Mouse (Mus musculus) MEL (cell line): ENCODE measurements around the gene Spryd7. TPM values are rescaled to one million over a fixed set of nuclear protein-coding genes. Genes with fewer than 3 reads are reported as not detected.

Source experiments
- DNase-seq: peaks from one replicate; pipeline ENCODE4 v3.0.0; 2011; ENCODE audit warnings: low read depth, low spot score
- H3K27ac ChIP-seq: 2 replicates; pipeline ENCODE4 v1.5.1; 2012; ENCODE audit warnings: low read depth, mild to moderate bottlenecking, control low read depth, low read length, moderate library complexity; ENCODE audit not compliant: control insufficient read depth
- H3K27me3 ChIP-seq, 2 experiments: fragments of 150-350 bp in 1 of 2; sonication (generic) in 1 of 2; 2 replicates each; pipeline ENCODE4 v1.6.1; 2012; ENCODE audit warnings: low read length in 2 of 2, mild to moderate bottlenecking in 2 of 2, improper control_type of control experiment in 1 of 2, moderate library complexity in 1 of 2; ENCODE audit not compliant: insufficient read depth in 2 of 2, control insufficient read depth in 1 of 2
- H3K36me3 ChIP-seq, 2 experiments: 2 replicates each; pipeline ENCODE4 v1.6.1; 2012 to 2014; ENCODE audit warnings: low read length in 2 of 2, improper control_type of control experiment in 1 of 2, inconsistent platforms in 1 of 2, mild to moderate bottlenecking in 1 of 2; ENCODE audit not compliant: insufficient read depth in 2 of 2, control insufficient read depth in 1 of 2
- H3K4me1 ChIP-seq, 2 experiments: fragments of 150-350 bp in 1 of 2; sonication (generic) in 1 of 2; 2 replicates each; pipeline ENCODE4 v1.6.1; 2012; ENCODE audit warnings: low read length in 2 of 2, improper control_type of control experiment in 1 of 2, mild to moderate bottlenecking in 1 of 2; ENCODE audit not compliant: insufficient read depth in 2 of 2, control insufficient read depth in 1 of 2
- H3K4me3 ChIP-seq, 2 experiments: fragments of 150-350 bp in 1 of 2; sonication (generic) in 1 of 2; 2 replicates each; pipeline ENCODE4 v1.5.1; 2012; ENCODE audit warnings: low read depth in 2 of 2, low read length in 2 of 2, mild to moderate bottlenecking in 2 of 2, moderate library complexity in 2 of 2, control low read depth in 1 of 2, improper control_type of control experiment in 1 of 2; ENCODE audit not compliant: control insufficient read depth in 1 of 2, insufficient read depth in 1 of 2
- H3K79me2 ChIP-seq: 2 replicates; pipeline ENCODE4 v1.6.1; 2012; ENCODE audit warnings: mild to moderate bottlenecking, low read length, moderate library complexity; ENCODE audit not compliant: control insufficient read depth, poor library complexity, insufficient read depth
- H3K9ac ChIP-seq: 2 replicates; pipeline ENCODE4 v1.6.1; 2012; ENCODE audit warnings: low read depth, mild to moderate bottlenecking, control low read depth, low read length, moderate library complexity; ENCODE audit not compliant: control insufficient read depth, poor library complexity, severe bottlenecking
- H3K9me3 ChIP-seq: fragments of 150-350 bp; sonication (generic); replicated peaks from 2 replicates; pipeline ENCODE4 v1.6.1; 2012; ENCODE audit warnings: mild to moderate bottlenecking, low read length, improper control_type of control experiment, moderate library complexity; ENCODE audit not compliant: insufficient read depth
- BHLHE40 ChIP-seq: IDR thresholded peaks from 2 replicates; pipeline ENCODE4 v1.6.1; 2012; ENCODE audit warnings: low read depth, mild to moderate bottlenecking, inconsistent platforms, low read length, improper control_type of control experiment, borderline replicate concordance
- CHD1 ChIP-seq: IDR thresholded peaks from 2 replicates; pipeline ENCODE4 v1.6.1; 2012; ENCODE audit warnings: low read depth, mild to moderate bottlenecking, inconsistent platforms, low read length, improper control_type of control experiment
- CHD2 ChIP-seq: IDR thresholded peaks from 2 replicates; pipeline ENCODE4 v1.6.1; 2011; ENCODE audit warnings: low read length, improper control_type of control experiment
- CTCF ChIP-seq, 3 experiments: IDR thresholded peaks in 2 of 3; conservative IDR thresholded peaks in 1 of 3; 2 replicates each; pipeline ENCODE4 v1.5.1; 2011 to 2012; ENCODE audit warnings: low read length in 3 of 3, low read depth in 2 of 3, mild to moderate bottlenecking in 2 of 3, improper control_type of control experiment in 1 of 3, inconsistent platforms in 1 of 3, mixed read lengths in 1 of 3, moderate library complexity in 1 of 3; ENCODE audit not compliant: control insufficient read depth in 1 of 3, insufficient read depth in 1 of 3, poor library complexity in 1 of 3, severe bottlenecking in 1 of 3
- E2F4 ChIP-seq: IDR thresholded peaks from 2 replicates; pipeline ENCODE4 v1.6.1; 2011; ENCODE audit warnings: low read depth, low read length, improper control_type of control experiment, borderline replicate concordance
- ELF1 ChIP-seq: IDR thresholded peaks from 2 replicates; pipeline ENCODE4 v1.6.1; 2014; ENCODE audit warnings: low read depth, mild to moderate bottlenecking, inconsistent platforms, low read length, improper control_type of control experiment, moderate library complexity
- EP300 ChIP-seq, 2 experiments: IDR thresholded peaks; 2 replicates each; pipeline ENCODE4 v1.6.1; 2011; ENCODE audit warnings: improper control_type of control experiment in 2 of 2, low read length in 2 of 2, low read depth in 1 of 2, mild to moderate bottlenecking in 1 of 2
- ETS1 ChIP-seq: IDR thresholded peaks from 2 replicates; pipeline ENCODE4 v1.6.1; 2012; ENCODE audit warnings: low read depth, mild to moderate bottlenecking, inconsistent platforms, low read length, improper control_type of control experiment, moderate library complexity
- GABPA ChIP-seq: IDR thresholded peaks from 2 replicates; pipeline ENCODE4 v1.6.1; 2012; ENCODE audit warnings: low read depth, mild to moderate bottlenecking, inconsistent platforms, low read length, improper control_type of control experiment, moderate library complexity
- GATA1 ChIP-seq: IDR thresholded peaks from 2 replicates; pipeline ENCODE4 v1.6.1; 2011; ENCODE audit warnings: low read depth, low read length, improper control_type of control experiment
- HCFC1 ChIP-seq: IDR thresholded peaks from 2 replicates; pipeline ENCODE4 v1.6.1; 2012; ENCODE audit warnings: low read depth, mild to moderate bottlenecking, inconsistent platforms, low read length, improper control_type of control experiment, moderate library complexity
- JUND ChIP-seq: IDR thresholded peaks from 2 replicates; pipeline ENCODE4 v1.6.1; 2011; ENCODE audit warnings: low read depth, mild to moderate bottlenecking, improper control_type of control experiment, low read length
- KAT2A ChIP-seq: conservative IDR thresholded peaks from 2 replicates; pipeline ENCODE4 v1.6.1; 2012; ENCODE audit warnings: low read depth, low read length, improper control_type of control experiment, inconsistent platforms
- MAFK ChIP-seq: IDR thresholded peaks from 2 replicates; pipeline ENCODE4 v1.6.1; 2011; ENCODE audit warnings: low read depth, mild to moderate bottlenecking, low read length, improper control_type of control experiment, borderline replicate concordance
- MAX ChIP-seq: IDR thresholded peaks from 2 replicates; pipeline ENCODE4 v1.6.1; 2011; ENCODE audit warnings: low read length, improper control_type of control experiment
- MAZ ChIP-seq: IDR thresholded peaks from 2 replicates; pipeline ENCODE4 v1.6.1; 2012; ENCODE audit warnings: low read depth, mild to moderate bottlenecking, inconsistent platforms, low read length, improper control_type of control experiment
- MEF2A ChIP-seq: IDR thresholded peaks from 2 replicates; pipeline ENCODE4 v1.6.1; 2014; ENCODE audit warnings: low read depth, mild to moderate bottlenecking, inconsistent platforms, low read length, improper control_type of control experiment; ENCODE audit not compliant: poor library complexity, insufficient replicate concordance, severe bottlenecking; ENCODE audit errors: extremely low read depth
- MYB ChIP-seq: IDR thresholded peaks from 2 replicates; pipeline ENCODE4 v1.6.1; 2011; ENCODE audit warnings: mild to moderate bottlenecking, low read depth, low read length, improper control_type of control experiment
- MYC ChIP-seq: IDR thresholded peaks from 2 replicates; pipeline ENCODE4 v1.6.1; 2011; ENCODE audit warnings: low read depth, mild to moderate bottlenecking, low read length, improper control_type of control experiment, moderate library complexity
- NELFE ChIP-seq: IDR thresholded peaks from 2 replicates; pipeline ENCODE4 v1.6.1; 2011; ENCODE audit warnings: low read depth, low read length, improper control_type of control experiment
- NRF1 ChIP-seq: IDR thresholded peaks from 2 replicates; pipeline ENCODE4 v1.6.1; 2014; ENCODE audit warnings: low read depth, mild to moderate bottlenecking, inconsistent platforms, low read length, improper control_type of control experiment, moderate library complexity; ENCODE audit not compliant: poor library complexity, insufficient read depth, severe bottlenecking
- POLR2A ChIP-seq, 2 experiments: IDR thresholded peaks; 2 replicates each; pipeline ENCODE4 v1.6.1; 2011 to 2012; ENCODE audit warnings: low read length in 2 of 2, mild to moderate bottlenecking in 2 of 2, control low read depth in 1 of 2, improper control_type of control experiment in 1 of 2, low read depth in 1 of 2, moderate library complexity in 1 of 2; ENCODE audit not compliant: control insufficient read depth in 1 of 2, insufficient read depth in 1 of 2, poor library complexity in 1 of 2
- POLR2AphosphoS2 ChIP-seq: IDR thresholded peaks from 2 replicates; pipeline ENCODE4 v1.6.1; 2011; ENCODE audit warnings: low read length, improper control_type of control experiment
- POLR2AphosphoS5 ChIP-seq: IDR thresholded peaks from 2 replicates; pipeline ENCODE4 v1.6.1; 2012; ENCODE audit warnings: low read depth, borderline replicate concordance, mild to moderate bottlenecking, inconsistent platforms, low read length, moderate library complexity, mixed read lengths
- RAD21 ChIP-seq: IDR thresholded peaks from 2 replicates; pipeline ENCODE4 v1.6.1; 2011; ENCODE audit warnings: mild to moderate bottlenecking, low read depth, low read length, improper control_type of control experiment
- RCOR1 ChIP-seq: IDR thresholded peaks from 2 replicates; pipeline ENCODE4 v1.6.1; 2012; ENCODE audit warnings: low read depth, mild to moderate bottlenecking, inconsistent platforms, low read length, improper control_type of control experiment
- SIN3A ChIP-seq: IDR thresholded peaks from 2 replicates; pipeline ENCODE4 v1.6.1; 2012; ENCODE audit warnings: low read length, improper control_type of control experiment, inconsistent platforms
- TBP ChIP-seq: IDR thresholded peaks from 2 replicates; pipeline ENCODE4 v1.8.0; 2011; ENCODE audit warnings: low read depth, low read length, improper control_type of control experiment
- TCF12 ChIP-seq: IDR thresholded peaks from 2 replicates; pipeline ENCODE4 v1.6.1; 2014; ENCODE audit warnings: low read depth, mild to moderate bottlenecking, inconsistent platforms, low read length, improper control_type of control experiment, moderate library complexity
- UBTF ChIP-seq: IDR thresholded peaks from 2 replicates; pipeline ENCODE4 v1.6.1; 2012; ENCODE audit warnings: low read depth, mild to moderate bottlenecking, inconsistent platforms, low read length, improper control_type of control experiment, moderate library complexity, borderline replicate concordance; ENCODE audit not compliant: insufficient read depth
- USF1 ChIP-seq: IDR thresholded peaks from 2 replicates; pipeline ENCODE4 v1.6.1; 2014; ENCODE audit warnings: low read depth, mild to moderate bottlenecking, inconsistent platforms, low read length, improper control_type of control experiment, moderate library complexity
- USF2 ChIP-seq, 2 experiments: IDR thresholded peaks; 2 replicates each; pipeline ENCODE4 v1.6.1; 2011 to 2012; ENCODE audit warnings: improper control_type of control experiment in 2 of 2, low read length in 2 of 2, borderline replicate concordance in 1 of 2, inconsistent platforms in 1 of 2, low read depth in 1 of 2, mild to moderate bottlenecking in 1 of 2; ENCODE audit not compliant: insufficient read depth in 1 of 2
- ZC3H11A ChIP-seq: IDR thresholded peaks from 2 replicates; pipeline ENCODE4 v1.6.1; 2012; ENCODE audit warnings: low read depth, mild to moderate bottlenecking, inconsistent platforms, low read length, improper control_type of control experiment
- ZKSCAN1 ChIP-seq: IDR thresholded peaks from 2 replicates; pipeline ENCODE4 v1.6.1; 2012; ENCODE audit warnings: low read depth, mild to moderate bottlenecking, inconsistent platforms, low read length, improper control_type of control experiment, moderate library complexity
- ZMIZ1 ChIP-seq: IDR thresholded peaks from 2 replicates; pipeline ENCODE4 v1.6.1; 2012; ENCODE audit warnings: low read depth, mild to moderate bottlenecking, inconsistent platforms, low read length, improper control_type of control experiment, moderate library complexity
- polyA plus RNA-seq, 2 experiments: library from polyadenylated mRNA; stranded (reverse) in 1 of 2; unstranded in 1 of 2; fragments of >175 nt in 1 of 2; fragments of >200 nt in 1 of 2; gene quantifications; 2 replicates each; pipeline versions ENCODE4 v1.2.1 to v1.2.4; 2012; ENCODE audit warnings: low replicate concordance in 2 of 2, low read depth in 1 of 2; ENCODE audit not compliant: insufficient read length in 2 of 2, insufficient read depth in 1 of 2, missing spikeins in 1 of 2
- total RNA-seq: library from RNA; depleted of rRNA; stranded (reverse); fragments of 300-350 nt; gene quantifications from 2 replicates; pipeline ENCODE4 v1.2.3, GENCODE M21; 2012

Gene Spryd7
- total and polyA plus RNA-seq, 3 experiments: 14.3 to 16.4 TPM; not detected in 1

- Histone ChIP-seq H3K27ac (peak overlapping the region; percentile 75), H3K9ac (peak overlapping the region; percentile 26), H3K9me3 (no peaks in the 10 kb centered on the region), H3K36me3 (peaks cover 0 to 13% of the 10 kb centered on the region in 2 experiments; a peak in 2 of 4 replicates), H3K4me3 (peak overlapping the region; percentile 11 to 33; a peak in 3 of 4 replicates), H3K27me3 (no peaks in the 10 kb centered on the region), H3K4me1 (peaks cover 2 to 18% of the 10 kb centered on the region in 2 experiments), H3K79me2 (no peaks in the 10 kb centered on the region)
- DNase-seq: peak; percentile 88
- TF ChIP-seq ELF1 (no peak), RCOR1 (0 out of 2 replicates have a peak, but pooled peaks have one; percentile 13), MAX (peak; percentile 60; the same call in 1 of the 2 replicates), CTCF (IDR thresholded peaks at IDR 0.05 in 2 of 3, conservative IDR thresholded peaks at IDR 0.05 in 1 of 3; ENCODE audit: control insufficient read depth in 1 of 3, insufficient read depth in 1 of 3, low read depth in 2 of 3, low read length in 3 of 3, poor library complexity in 1 of 3, severe bottlenecking in 1 of 3) (no peak), TCF12 (peak; percentile 26; the same call in 1 of the 2 replicates), MAZ (no peak), KAT2A (no peak), MEF2A (no peak), HCFC1 (no peak), EP300 (IDR thresholded peaks at IDR 0.05; ENCODE audit: low read depth in 1 of 2, low read length in 2 of 2) (peak in 1 of 2 experiments; percentile 49; a peak in 2 of 4 replicates), ZKSCAN1 (no peak), BHLHE40 (no peak), GABPA (no peak), UBTF (no peak), ZC3H11A (no peak), ZMIZ1 (no peak), TBP (0 out of 2 replicates have a peak, but pooled peaks have one; percentile 21), E2F4 (no peak), MYB (no peak), POLR2A (IDR thresholded peaks at IDR 0.05; ENCODE audit: control insufficient read depth in 1 of 2, insufficient read depth in 1 of 2, low read depth in 1 of 2, low read length in 2 of 2, poor library complexity in 1 of 2) (no peak), SIN3A (no peak), MYC (no peak; the same call in 1 of the 2 replicates), CHD1 (no peak), RAD21 (no peak), GATA1 (peak; percentile 41), USF2 (IDR thresholded peaks at IDR 0.05; ENCODE audit: borderline replicate concordance in 1 of 2, insufficient read depth in 1 of 2, low read depth in 1 of 2, low read length in 2 of 2) (no peak), USF1 (peak; percentile 79), POLR2AphosphoS2 (no peak), CHD2 (no peak), MAFK (no peak), JUND (peak; percentile 48; the same call in 1 of the 2 replicates), NELFE (no peak; the same call in 1 of the 2 replicates), POLR2AphosphoS5 (no peak), NRF1 (no peak), ETS1 (peak; percentile 42)
Measured at GRCm38 (mm10) chr14:61518659-61519480, 37.8 kb downstream of the Spryd7 start.
